Mouse (Mus musculus): ENCODE measurements at regions not wholly inside any gene's neighbourhood (a gene's known extent, or its start where the extent isn't known, plus 50 kb on each side); places are given as distances from the start of the nearest gene placed in this dataset.

- TF ChIP-seq POLR2A (IDR thresholded peaks at IDR 0.05; ENCODE audit: borderline replicate concordance, low read depth, low read length) (no peak), CTCF (IDR thresholded peaks at IDR 0.05; ENCODE audit: low read depth, low read length) (no peak)
Measured at GRCm38 (mm10) chr8:25392766-25393166, 568.6 kb upstream of the Adam5 start.

Data from bone marrow macrophage, adult 2 months (primary cell).